Mouse (Mus musculus) heart, adult 11 months (tissue): ENCODE measurements around the gene Gm20388.

Source experiments
- DNase-seq: peaks from one replicate; pipeline ENCODE4 v3.0.0; 2022

Gene Gm20388

GRCm38 (mm10) chr8:123760579-123760978 is 3849.9 kb downstream of the Gm20388 start:
- DNase-seq = no peak

GRCm38 (mm10) chr8:123761266-123761882 is 3850.7 kb downstream of the Gm20388 start:
- peak; percentile 97 for DNase-seq

DNA sequence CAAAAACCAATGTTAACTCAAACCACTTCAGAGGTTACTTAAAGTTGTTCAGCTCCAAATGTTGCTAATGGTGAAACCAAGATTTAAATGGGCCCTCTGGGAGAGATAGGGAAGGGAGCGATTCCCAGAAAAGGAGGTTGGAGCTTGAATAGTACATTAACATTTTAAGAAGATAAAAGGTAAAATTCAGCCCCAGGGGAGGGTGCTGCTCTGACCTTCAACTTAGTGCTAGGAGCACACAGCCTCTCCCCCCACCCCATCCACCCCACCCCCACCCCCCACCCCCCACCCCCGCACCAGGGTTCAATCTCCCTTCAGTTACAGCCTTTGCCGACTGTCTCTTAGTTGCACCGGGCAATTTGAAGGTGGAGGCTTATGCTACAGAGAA is 3851.2 kb downstream of the Gm20388 start:
- no peak for DNase-seq

GRCm38 (mm10) chr8:123763355-123763754 is 3852.7 kb downstream of the Gm20388 start:
- DNase-seq = peak; percentile 93

- DNase-seq = no peak
Measured at GRCm38 (mm10) chr8:123764671-123765070, 3854.0 kb downstream of the Gm20388 start.

DNA sequence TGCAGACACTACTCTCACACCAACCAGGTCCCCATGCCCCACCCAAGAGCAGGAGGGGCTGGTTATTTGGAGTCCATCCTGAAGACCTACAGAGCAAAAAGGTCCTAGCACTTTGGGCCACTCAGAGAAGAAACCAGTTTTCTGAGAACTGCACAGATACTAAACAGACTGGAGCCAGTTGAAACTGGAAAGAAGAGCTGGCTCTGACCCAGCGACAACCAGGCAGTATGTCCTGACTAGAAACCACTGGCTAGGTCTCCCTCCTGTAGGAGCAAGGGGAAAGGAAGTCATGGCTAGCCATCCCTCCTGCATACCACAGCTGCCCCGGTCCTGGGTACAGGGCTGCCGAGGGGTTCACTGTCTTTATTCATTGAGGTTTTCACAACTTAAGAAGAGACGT is 3855.9 kb downstream of the Gm20388 start:
- no peak for DNase-seq

DNA sequence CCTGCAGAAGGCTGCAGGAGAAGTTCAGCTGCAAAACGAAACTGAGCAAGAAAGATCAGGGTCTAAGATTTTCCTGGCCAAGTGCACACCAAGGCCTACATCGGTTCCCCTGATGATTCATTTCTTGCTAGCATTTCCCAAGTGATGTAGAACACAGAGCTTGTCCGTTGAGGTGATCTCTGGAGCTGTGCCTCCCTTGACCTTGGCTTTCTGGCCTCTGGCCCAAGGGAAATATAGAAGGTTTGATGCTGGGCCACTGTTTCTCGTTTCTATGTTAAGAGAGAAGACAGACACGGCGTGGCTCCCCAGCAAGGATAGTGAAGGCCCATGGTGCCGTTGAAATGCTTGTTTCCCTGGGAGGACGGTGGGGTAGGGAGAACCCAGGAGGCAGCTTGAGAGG is 3857.2 kb downstream of the Gm20388 start:
- DNase-seq = no peak

DNA sequence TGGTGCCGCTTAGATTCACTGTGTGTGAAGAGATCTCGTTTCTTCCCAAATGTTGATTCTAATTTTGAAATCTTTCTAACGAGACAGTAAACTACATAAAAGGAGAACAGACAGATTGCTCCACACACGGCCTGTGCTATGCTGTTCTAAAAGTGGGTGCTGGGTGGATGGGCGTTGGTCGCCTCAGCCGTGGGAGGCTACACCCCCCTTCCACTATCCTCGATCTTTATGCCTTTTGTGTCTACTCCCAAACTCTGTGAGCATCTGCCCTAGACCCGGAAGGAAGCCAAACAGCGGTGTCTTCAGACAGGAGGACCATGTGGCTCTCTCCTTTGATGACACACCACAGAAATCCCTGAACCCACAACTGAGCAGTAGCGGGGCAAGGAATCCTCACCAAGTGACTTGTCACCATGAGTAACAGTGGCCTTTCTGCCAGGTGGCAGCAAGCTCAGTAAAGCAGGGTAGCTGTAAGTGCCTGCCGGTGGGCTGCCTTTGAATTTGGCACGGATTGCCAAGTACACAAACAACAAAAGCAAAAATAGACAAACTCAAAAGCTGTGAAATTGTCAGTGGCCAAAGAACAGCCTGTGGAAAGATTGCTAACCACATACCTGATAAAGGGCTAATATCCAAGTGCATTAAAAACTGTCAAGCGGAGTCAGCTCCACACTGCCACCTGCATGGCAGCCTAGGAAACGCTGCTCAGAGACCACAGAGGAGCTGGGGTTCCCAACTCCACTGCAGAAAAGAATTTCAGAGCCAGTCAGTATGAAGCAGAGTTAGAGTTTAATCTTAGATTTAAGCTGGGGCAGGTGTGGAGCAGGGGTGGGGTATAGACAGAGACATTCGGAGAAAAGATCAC is 3858.1 kb downstream of the Gm20388 start:
- DNase-seq = no peak

DNA sequence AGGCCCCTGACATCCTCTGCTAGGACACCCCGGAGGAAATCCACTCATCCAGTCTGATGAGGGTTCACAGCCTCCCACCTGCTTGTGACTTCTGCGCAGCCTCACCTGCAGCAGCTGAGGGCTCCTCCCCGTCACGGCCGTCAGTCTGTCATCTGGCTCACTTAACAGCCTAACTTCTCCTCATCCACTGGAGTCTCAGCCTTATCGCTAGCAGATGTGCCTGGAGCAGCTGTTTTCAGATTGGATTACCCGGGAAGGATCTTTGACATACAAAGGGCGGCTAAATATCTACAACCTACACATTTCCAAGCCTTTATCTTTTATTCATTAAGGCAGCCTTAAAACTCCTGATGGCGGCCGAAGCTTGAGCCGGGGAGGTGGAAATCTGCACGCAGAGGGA is 3862.8 kb downstream of the Gm20388 start:
- DNase-seq = no peak

GRCm38 (mm10) chr8:123774491-123774890 is 3863.8 kb downstream of the Gm20388 start:
- no peak for DNase-seq

GRCm38 (mm10) chr8:123777319-123777718 is 3866.7 kb downstream of the Gm20388 start:
- DNase-seq = no peak

DNA sequence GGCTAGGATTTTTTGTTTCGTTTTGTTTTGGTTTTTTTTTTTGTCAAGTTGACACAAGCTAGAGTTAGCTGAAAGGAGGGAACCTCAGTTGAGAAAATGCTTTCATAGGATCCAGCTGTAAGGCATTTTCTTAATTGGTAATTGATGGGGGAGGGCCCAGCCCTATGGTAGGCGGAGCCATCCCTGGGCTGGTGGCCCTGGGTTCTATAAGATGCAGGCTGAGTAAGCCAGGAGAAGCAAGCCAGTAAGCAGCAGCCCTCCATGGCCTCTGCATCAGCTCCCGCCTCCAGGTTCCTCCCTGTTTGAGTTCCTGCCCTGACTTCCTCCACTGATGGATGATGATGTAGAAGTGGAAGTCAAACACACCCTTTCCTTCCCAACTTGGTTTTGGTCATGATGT is 3869.8 kb downstream of the Gm20388 start:
- DNase-seq = no peak

DNA sequence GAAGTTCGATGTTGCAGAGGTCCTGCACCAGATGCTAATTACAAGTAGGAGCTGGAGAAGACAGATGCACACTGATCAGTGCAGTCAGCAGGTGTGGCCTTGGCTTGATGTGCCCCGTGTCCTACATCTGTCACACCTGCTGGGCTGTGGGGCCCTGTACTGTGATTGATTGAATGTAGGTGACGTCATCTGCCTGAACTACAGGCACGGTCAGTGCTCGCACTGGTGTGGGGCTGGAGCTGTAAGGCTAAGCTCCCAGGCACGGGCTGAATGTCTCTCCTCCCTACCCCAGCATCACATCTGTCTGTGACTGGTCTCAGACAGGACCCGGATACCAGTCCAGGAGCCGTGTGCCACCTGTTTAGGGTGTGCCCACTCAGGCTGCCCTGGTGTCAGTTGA is 3870.6 kb downstream of the Gm20388 start:
- DNase-seq = no peak

DNA sequence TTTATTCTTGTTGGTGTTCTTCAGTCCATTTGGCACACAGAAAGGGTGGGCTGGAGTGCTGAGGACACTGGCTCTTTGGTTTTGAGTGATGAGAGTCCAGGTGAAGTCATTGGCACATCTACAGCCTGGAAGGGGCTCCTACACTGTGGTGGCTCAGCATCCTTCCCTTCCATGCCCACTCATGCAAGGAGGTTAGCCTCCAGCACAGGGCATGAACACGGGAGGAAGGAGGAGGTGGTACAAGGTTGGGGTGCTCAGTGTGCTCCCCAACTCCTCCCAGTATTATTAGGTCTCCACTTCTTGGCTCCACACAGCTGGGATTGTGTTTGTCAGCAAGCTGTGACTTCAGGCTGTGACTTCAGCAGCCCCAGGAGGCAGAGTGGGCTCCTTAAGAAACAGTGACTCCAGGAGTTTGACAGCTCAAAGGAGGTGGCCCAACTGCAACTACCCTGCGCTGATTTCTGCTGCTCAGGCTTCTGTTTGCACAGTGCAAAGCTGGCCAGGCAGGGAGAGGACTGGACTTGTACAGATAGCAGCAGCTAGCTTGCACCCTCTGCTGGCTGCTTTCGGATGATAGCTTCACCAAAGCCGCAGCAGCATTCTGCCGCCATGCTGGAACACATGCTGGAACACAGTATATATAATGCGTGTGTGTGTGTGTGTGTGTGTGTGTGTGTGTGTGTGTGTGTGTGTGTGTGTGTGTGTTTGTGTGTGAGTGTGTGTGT is 3873.0 kb downstream of the Gm20388 start:
- peak; percentile 95 for DNase-seq

DNA sequence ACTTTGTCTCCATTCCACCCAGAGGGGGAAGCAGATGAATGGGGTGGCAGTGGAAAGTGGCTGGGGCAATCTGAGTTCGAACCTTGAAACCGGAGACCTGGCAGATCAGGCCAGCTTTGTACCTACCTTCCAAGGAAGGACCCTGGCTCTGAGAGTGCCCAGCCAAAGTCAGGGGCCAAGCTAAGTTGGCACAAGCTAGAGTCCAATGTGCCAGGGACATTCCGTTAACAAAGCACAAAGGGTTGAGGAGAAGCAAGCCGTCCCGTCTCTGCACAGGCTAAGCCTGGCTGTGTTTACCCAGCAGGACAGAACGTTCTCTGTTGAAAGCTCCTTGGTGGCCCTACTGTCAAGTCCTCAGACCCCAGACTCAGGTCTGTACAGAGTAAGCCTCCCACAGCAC is 3875.5 kb downstream of the Gm20388 start:
- DNase-seq = peak; percentile 97

GRCm38 (mm10) chr8:123786644-123787043 is 3876.0 kb downstream of the Gm20388 start:
- DNase-seq = no peak

- DNase-seq = no peak
Measured at GRCm38 (mm10) chr8:123787254-123787897, 3876.7 kb downstream of the Gm20388 start.

GRCm38 (mm10) chr8:123788416-123789170 is 3878.0 kb downstream of the Gm20388 start:
- no peak for DNase-seq

- DNase-seq = no peak
Measured at GRCm38 (mm10) chr8:123789461-123789860, 3878.8 kb downstream of the Gm20388 start.

GRCm38 (mm10) chr8:123789970-123790369 is 3879.3 kb downstream of the Gm20388 start:
- no peak for DNase-seq

- no peak for DNase-seq
Measured at GRCm38 (mm10) chr8:123791101-123791844, 3880.6 kb downstream of the Gm20388 start.

DNA sequence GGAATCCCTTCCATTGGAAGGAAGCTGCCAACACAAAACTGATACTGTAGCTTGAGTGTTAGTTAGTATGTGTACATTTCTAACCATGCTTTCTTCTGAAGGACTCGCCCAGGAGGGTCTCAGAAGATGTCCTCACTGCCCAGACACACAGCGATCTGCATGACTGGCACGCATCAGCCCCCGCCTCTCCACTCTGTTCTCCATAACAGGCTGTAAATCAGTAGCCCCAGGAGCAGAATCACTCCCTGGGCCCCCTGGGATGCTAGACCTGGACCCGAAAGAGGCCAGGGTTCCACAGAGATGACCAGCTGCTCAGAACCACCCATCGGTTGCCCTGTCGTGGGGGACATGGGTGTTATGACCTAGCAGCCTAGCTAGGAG is 3881.2 kb downstream of the Gm20388 start:
- DNase-seq = no peak
